Mouse (Mus musculus) right cerebral cortex, postnatal 25 days (tissue): Measurements from ENCODE around the gene Klhl10.

Experiments
- DNase-seq: peaks from one replicate; pipeline ENCODE4 v3.0.0; 2022

Gene Klhl10

DNA sequence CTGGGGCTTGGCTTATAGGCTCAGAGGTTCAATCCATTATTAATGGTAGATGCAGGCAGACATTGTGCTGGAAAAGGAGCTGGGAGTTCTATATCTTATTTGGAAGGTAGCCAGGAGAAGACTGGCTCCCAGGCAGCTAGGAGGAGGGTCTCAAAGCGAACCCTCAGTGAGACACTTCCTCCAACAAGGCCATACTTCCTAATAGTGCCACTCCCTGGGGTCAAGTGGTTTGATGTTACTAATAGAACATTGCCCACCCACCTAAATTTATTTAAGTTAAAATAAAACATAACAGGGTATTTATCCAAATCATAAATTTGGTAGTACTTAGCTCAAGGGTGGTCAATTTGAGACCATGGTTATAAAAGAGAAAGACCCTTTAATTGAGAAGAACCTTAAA is 24.1 kb downstream of the Klhl10 start:
- DNase-seq = no peak

DNA sequence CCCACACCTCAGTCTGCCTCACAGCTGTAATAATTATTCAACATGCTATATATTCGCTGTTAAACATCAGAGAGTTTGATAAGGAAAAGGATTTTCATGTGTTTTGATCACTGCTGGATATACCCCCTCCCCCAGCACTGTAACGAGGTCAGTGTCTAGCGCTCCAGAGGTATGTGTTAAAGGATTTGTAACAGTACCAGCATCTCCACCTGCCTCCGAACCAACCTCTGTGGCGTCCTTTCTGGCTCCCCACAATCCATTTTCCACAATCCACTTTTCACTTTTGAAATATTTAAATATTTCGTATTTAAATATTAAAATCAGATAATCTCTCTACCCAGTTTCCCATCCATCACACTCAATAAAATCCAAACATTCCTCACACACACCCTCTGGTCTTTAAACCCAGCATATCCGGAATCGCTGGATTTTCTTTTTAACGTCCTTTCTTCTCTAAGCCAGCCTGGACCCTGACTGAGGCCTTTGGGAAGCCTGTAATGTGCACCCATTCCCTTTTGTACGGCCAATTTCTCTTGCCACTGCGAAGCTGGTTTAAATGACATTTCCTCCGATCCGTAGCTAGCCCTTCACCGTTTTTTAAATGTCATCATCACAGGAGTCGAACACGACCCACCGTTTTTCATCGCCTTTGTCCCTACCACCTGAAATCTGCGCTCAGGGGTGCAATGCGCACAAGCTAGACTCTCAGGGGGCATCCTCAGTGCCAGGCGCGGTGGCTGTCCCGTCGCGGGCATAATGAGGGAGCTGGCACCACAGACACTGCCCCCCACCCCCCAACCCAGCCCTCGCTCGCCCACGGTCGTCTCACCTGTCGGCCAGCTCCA is 29.9 kb downstream of the Klhl10 start:
- no peak for DNase-seq

DNA sequence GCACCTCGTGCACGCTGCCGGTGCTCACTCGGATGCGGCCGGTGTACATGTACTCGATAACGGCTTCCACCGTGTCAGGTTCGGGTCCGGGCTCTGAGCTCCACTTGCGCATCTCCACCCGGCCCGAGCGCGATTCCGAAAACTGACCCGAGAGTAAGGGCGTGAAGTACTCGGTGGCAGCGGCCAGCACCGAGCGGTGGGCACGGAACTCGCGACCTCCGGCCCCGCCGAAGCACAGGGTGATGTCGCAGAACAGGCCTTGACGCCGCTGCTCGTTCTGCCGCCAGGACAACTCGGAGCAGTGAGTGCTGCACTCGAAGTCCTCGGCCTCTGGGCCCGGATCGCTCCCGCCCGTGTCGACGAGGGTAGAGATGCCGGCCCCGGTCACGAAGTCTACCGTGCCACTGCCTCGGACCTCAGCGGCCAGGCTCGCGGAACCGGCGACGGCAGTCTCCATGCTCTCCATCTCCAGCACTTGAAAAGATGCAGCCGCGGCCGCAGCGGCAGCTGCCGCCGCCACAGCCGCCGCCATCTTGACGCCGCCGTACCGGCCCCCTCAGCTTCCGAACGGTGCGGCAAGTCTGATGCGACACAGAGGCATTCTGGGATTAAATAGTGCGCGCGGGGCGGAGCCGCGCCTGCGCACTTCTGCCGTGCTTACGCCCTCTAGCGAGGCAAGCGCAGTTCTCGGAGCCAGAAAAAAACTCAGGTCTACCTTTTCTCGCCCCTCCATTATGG is 30.6 kb downstream of the Klhl10 start, which contains the start of gene Klhl11:
Gene Klhl11, minus strand, starts transcription at position 545 of the 738 bp plus-strand sequence.
- peak; percentile 90 for DNase-seq

DNA sequence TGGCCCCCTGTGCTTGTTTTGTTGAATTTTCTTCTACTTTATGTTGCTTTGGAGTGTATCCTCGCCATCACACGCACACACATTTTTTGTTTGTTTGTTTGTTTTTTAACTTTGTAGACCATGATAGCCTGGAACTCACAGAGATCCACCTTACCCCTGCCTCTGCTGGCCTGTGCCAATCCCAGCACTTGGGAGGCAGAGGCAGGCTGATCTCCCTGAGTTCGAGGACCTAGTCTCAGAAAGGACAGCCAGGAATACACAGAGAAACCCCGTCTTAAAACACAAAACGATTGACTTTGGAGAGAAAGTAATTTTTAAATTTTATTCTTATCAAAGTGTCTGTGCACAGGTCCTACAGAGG is 31.2 kb downstream of the Klhl10 start:
- DNase-seq = no peak

DNA sequence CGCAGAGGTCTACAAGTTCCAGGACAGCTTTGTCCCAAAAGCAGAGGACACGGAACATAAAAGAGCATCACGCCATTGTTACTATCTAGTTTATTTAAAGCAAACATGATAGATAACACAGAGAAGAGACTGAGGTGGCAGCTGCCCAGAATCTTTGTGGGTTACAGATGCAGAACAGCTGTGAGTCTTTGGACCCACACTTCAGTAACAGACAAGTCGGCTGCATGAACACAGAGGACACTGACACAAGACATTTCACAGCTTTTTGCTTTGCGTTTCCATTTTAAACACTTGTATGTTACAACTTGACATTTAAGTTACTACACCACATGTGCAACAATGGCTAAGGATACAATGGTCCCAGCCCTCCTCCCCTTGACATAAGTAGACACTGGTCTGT is 34.6 kb downstream of the Klhl10 start:
- no peak for DNase-seq

DNA sequence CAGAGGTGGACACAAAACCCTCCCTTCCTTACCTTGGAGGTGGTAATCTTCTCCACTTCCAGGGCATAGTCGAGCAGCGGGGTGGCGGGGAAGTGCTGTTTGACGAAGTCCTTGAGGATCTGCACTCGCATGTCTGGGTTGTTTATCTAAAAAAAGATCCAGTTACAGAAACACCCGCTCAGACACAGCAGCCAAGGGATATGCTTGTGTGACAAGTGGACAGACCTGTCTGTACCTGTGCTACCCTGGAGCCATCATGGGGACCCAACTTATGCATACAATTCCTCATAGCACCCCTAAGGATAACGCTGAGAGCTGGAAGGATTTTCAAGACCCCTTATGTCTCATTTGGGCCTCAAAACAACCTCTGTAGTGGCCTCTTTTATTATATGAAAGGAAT is 37.4 kb downstream of the Klhl10 start:
- DNase-seq = no peak

DNA sequence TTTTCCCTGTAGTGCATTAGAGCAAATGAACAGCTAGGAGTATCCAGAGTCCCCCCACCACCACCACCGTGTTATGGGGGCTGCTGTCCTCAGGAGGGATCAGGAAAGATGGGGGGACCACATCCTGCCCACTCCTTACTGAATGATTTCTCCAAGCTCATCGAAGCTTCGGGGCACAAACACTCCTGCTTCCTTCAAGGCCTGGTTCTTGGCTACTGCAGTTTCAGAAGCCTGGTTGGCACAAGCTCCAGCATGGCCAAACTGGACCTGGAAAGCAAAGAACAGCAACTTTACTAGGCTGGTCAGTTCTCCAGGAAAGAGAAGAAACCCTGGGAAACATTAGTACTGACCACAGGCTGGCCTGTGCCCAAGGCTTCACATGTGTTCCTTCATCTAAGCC is 42.7 kb downstream of the Klhl10 start:
- no peak for DNase-seq

DNA sequence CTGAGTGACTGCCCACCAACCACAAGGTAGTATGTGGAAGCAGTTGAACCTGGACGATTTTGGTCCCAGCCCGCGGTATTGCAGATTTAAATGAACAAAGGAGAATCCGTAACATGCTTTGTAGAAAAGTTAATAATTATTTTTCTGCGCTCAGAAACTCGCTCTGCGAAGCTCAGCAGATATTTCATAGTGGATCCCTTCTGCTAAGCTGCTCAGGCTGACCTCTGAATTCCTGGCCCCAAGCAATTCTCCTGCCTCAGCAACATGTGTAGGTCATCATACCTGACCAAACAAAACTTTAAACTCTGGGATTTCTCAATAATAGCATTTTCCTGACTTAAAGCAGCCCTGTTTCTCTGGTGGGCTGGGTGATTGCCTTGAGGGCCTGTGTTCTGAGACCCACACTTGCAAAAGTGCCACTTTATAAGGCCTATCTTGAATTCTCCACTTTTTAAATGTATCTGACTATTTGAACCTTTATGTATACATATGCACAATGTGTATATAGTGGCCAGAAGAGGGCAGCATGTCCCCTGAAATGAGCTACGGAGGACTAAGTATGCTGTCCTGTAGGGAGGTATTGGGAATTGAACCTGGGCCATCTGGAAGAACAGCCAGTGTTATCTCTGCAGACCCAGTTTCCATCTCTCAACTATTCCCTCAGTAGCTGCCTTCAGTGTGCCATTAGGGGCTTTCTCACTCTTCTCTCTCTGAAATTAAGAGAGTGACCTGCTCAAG is 44.3 kb downstream of the Klhl10 start:
- no peak for DNase-seq

DNA sequence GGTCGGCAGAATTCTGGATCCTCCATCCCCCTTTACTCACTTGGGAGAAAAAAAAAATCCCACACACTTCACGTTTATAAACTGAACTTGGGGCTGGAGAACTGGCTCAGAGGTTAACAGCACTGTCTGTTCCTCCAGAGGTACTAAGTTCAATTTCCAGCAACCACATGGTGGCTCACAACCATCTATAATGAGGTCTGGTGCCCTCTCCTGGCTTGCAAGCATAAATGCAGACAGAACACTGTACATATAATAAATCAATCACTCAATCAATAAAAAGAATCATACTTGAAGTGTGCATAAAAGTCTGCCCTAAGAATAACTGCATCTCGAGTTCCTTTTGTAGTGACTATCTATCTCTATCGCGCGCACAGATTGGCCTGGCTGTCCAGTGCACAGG is 49.2 kb downstream of the Klhl10 start:
- DNase-seq = no peak

DNA sequence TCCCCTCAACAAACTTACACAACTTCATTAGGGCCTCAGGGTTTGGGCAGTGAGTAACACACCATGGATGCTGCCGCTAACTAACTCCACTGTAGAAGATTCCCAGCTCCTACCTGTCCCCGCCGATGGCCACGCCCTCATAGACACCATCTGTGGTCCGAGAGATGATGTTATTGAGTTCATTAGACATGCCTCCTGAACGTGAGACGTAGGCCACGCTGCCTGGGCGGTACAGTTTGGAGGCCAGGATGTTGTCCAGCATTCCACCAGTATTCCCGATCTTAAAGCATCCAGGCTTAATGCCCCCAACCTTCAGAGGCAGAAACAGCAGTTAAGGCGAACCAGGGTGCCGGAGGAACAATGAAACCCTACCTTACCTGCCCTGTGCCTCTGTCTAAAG is 52.1 kb downstream of the Klhl10 start:
- DNase-seq = no peak

DNA sequence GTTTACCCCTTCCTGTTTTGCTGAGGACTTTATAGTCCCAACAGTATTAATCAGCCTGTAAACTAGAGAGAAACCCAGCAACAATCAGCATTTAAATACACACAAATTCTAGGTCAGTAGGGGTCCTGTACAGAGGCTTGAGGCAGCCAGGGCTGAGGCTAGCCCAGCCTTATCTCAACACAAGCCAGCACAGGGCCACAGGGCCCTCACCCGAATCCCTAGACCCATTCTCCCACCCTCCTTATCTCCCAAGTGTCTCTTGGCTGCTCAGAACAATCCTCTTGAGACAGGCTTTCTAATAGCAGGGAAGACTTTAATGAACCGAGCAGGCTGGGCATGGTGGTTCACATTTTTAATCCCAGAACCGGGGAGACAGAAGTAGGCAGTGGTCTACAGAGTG is 58.5 kb downstream of the Klhl10 start:
- DNase-seq = no peak

DNA sequence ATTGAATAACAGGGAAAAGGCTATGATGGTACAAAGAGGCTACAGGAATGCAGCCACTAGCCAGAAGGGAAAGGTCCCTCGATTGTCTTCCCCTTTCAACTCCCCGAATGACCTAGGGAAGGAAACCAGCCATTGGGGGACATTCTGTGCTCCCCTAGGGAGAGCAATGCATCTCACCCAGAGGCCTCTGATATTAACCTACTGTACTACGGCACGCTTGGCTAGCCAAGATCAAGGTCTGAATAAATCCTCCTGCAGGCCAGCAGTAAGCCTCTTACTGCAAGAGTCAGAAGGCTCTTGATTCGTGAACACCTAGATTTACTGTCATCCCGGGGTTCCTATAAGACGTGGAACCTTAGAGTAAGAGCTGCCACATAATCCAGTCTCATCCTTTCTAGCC is 58.9 kb downstream of the Klhl10 start:
- no peak for DNase-seq

DNA sequence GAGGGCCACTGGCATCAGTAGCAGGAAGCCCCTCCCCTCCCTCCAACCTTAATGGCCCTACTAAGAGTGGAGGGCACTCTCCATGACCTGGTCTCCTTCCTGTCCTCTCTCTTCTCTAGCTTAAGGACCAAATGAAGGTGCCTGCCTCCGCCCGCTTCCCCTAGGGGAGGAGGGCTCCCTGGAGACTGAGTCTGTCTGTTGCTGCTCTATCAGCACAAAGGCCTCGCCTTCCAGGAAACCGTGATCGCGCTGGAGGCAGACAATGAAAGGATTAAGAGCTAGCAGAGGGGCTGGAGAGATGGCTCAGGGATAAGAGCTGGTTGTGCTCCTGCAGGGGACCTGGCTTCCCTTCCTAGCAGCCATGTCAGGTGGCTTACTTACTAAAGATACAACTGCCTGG is 59.6 kb downstream of the Klhl10 start:
- DNase-seq = no peak

DNA sequence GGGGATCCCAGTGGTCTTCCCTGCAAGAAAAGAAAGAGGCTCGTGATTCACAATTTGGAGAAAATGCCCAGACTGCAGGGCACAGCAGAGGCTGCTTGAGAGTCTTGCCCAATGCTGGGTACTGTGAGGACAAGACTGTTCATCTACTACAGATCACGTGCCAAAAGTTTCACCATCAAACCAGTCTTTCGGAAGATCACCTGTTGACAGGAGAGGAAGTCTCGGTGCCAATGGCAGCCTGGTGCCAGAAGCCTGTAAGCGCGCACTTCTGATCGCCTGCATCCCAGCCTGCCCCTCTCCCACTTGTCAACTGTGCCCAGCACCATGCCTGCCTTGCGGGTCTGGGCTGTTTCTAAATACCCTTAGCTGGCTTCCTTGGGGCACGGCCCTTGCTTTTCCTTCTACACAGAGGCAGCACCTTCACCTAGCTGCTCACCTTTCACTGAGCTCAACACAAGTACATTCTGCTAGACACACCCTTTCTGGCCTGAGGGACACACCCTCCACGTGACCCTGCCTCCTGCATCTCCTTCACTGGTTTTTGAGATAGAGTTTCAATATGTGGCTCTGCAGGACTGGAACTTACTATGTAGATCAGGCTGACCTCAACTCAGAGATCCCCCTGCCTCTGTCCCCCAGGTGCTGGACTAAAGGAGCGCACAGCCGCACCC is 63.4 kb downstream of the Klhl10 start:
- no peak for DNase-seq

DNA sequence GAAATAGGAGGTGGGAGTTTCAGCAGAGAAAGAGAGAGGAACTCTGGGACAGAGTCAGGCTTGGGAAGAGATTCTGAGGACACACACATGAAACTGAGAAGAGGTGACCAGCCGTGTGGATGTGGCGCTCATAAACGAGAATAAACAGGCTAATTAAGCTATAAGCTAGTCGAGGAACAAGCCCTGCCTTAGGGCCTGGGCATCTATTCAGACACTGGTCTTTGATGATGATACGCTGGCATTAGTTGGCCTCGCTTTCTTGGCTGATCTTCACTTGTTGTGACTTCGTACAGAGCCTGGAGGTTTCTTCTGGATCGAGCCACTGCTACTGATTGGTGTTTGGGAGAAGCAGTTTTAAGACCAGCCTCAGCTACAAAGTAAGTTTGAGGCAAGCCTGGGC is 64.3 kb downstream of the Klhl10 start:
- no peak for DNase-seq
